Mouse (Mus musculus): ENCODE data around the gene Zfp62. TPM values are rescaled to one million over a fixed set of nuclear protein-coding genes. Genes with fewer than 3 reads are reported as not detected.

Zfp62 gene
- total RNA-seq, 2 experiments from 2014 or later, result 47.3 to 48.7 TPM

- no peak for DNase-seq (ENCODE audit: low spot score in 2 of 2)
These were observed 842 bp downstream of the Zfp62 start for GRCm38 (mm10) chr11:49203771-49204497.

- DNase-seq (ENCODE audit: low spot score in 2 of 2), result no peak
These were observed 2.0 kb downstream of the Zfp62 start for GRCm38 (mm10) chr11:49205080-49205590.

GRCm38 (mm10) chr11:49207495-49207894 lies 4.4 kb downstream of the Zfp62 start:
- DNase-seq (ENCODE audit: low spot score in 2 of 2), result no peak

- no peak for DNase-seq (ENCODE audit: low spot score in 2 of 2)
These were observed 9.5 kb downstream of the Zfp62 start for GRCm38 (mm10) chr11:49212577-49212976.

GRCm38 (mm10) chr11:49213505-49213904 lies 10.4 kb downstream of the Zfp62 start:
- no peak for DNase-seq (ENCODE audit: low spot score in 2 of 2)

- no peak for DNase-seq (ENCODE audit: low spot score in 2 of 2)
These were observed 16.2 kb downstream of the Zfp62 start for GRCm38 (mm10) chr11:49219271-49219670.

GRCm38 (mm10) chr11:49224455-49224854 lies 21.4 kb downstream of the Zfp62 start:
- DNase-seq (ENCODE audit: low spot score in 2 of 2), result no peak

- no peak for DNase-seq (ENCODE audit: low spot score in 2 of 2)
These were observed 29.7 kb downstream of the Zfp62 start for GRCm38 (mm10) chr11:49232781-49233180.

- DNase-seq (ENCODE audit: low spot score in 2 of 2), result no peak
These were observed 32.5 kb downstream of the Zfp62 start for GRCm38 (mm10) chr11:49235459-49236207.

- DNase-seq (ENCODE audit: low spot score in 2 of 2), result no peak
These were observed 33.8 kb downstream of the Zfp62 start for GRCm38 (mm10) chr11:49236891-49237290.

- DNase-seq (ENCODE audit: low spot score in 2 of 2), result no peak
These were observed 34.4 kb downstream of the Zfp62 start for GRCm38 (mm10) chr11:49237532-49237931.

- no peak for DNase-seq (ENCODE audit: low spot score in 2 of 2)
These were observed 37.2 kb downstream of the Zfp62 start for GRCm38 (mm10) chr11:49240310-49240709.

GRCm38 (mm10) chr11:49240874-49241273 lies 37.8 kb downstream of the Zfp62 start:
- DNase-seq (ENCODE audit: low spot score in 2 of 2), result no peak

- no peak for DNase-seq (ENCODE audit: low spot score in 2 of 2)
These were observed 38.4 kb downstream of the Zfp62 start for GRCm38 (mm10) chr11:49241471-49241870.

- DNase-seq (ENCODE audit: low spot score in 2 of 2), result no peak
These were observed 40.0 kb downstream of the Zfp62 start for GRCm38 (mm10) chr11:49242944-49243626.

GRCm38 (mm10) chr11:49243727-49244594 lies 40.9 kb downstream of the Zfp62 start, which contains the start of gene Mgat1:
Gene Mgat1 (plus strand): TSS chr11:49244191.
- DNase-seq (ENCODE audit: low spot score in 2 of 2), result peak; percentile 83 to 91

- DNase-seq (ENCODE audit: low spot score in 2 of 2), result no peak
These were observed 41.5 kb downstream of the Zfp62 start for GRCm38 (mm10) chr11:49244595-49244930.

- DNase-seq (ENCODE audit: low spot score in 2 of 2), result no peak
These were observed 42.1 kb downstream of the Zfp62 start for GRCm38 (mm10) chr11:49245176-49245575.

GRCm38 (mm10) chr11:49245634-49246415 lies 42.7 kb downstream of the Zfp62 start:
- no peak for DNase-seq (ENCODE audit: low spot score in 2 of 2)

GRCm38 (mm10) chr11:49246523-49246922 lies 43.4 kb downstream of the Zfp62 start:
- DNase-seq (ENCODE audit: low spot score in 2 of 2), result no peak

Measured in adrenal gland, postnatal 4 days (tissue).